Mouse (Mus musculus) bone marrow, adult 2 months (tissue): ENCODE results near the gene Gm15737. TPM values are rescaled to one million over a fixed set of nuclear protein-coding genes. Genes with fewer than 3 reads are reported as not detected.

Experiments
- H3K27ac ChIP-seq: fragments of 200-500 bp; 2 replicates; pipeline ENCODE4 v1.5.1; 2012; ENCODE audit warnings: low read depth, mild to moderate bottlenecking, control low read depth, inconsistent platforms, low read length; ENCODE audit not compliant: control insufficient read depth, poor library complexity, insufficient read depth
- H3K4me1 ChIP-seq: fragments of 200-500 bp; 2 replicates; pipeline ENCODE4 v1.6.1; 2011; ENCODE audit warnings: low read length; ENCODE audit not compliant: control insufficient read depth, insufficient read depth
- H3K4me3 ChIP-seq: fragments of 200-500 bp; replicated peaks from 2 replicates; pipeline ENCODE3; 2011; ENCODE audit warnings: mild to moderate bottlenecking, low read depth, low read length, control low read depth; ENCODE audit not compliant: control insufficient read depth
- CTCF ChIP-seq: fragments of 200-500 bp; IDR thresholded peaks from 2 replicates; pipeline ENCODE4 v1.5.1; 2011; ENCODE audit warnings: low read length, control low read depth; ENCODE audit not compliant: control insufficient read depth, insufficient read depth
- POLR2A ChIP-seq: fragments of 200-500 bp; IDR thresholded peaks from 2 replicates; pipeline ENCODE4 v1.6.1; 2011; ENCODE audit warnings: low read depth, mild to moderate bottlenecking, control low read depth, low read length, borderline replicate concordance; ENCODE audit not compliant: control insufficient read depth
- WGBS: fragments of 180-500 bp; shearing (Covaris S2); methylation state at CpG from one replicate; pipeline ENCODE4 v1.1.7; 2018; 5-methylcytosine and 5-hydroxymethylcytosine counted together
- polyA plus RNA-seq: library from polyadenylated mRNA; stranded (reverse); fragments of >200 nt; gene quantifications from 2 replicates; pipeline ENCODE4 v1.2.4, GENCODE M21; 2011; ENCODE audit warnings: low replicate concordance; ENCODE audit not compliant: missing spikeins, insufficient read depth, insufficient read length

The Gm15737 gene
- polyA plus RNA-seq, 1 experiment: not detected

GRCm38 (mm10) chr6:92879700-92880265 is 10.6 kb downstream of the Gm15737 start:
- TF ChIP-seq POLR2A: no peak
- no peak overlapping the region for H3K27ac ChIP-seq
- H3K4me3 ChIP-seq: no peak overlapping the region
- WGBS: 87% methylated on average over 14 of the region's 14 CpGs
- H3K4me1 ChIP-seq: no peaks in the 10 kb centered on the region

DNA sequence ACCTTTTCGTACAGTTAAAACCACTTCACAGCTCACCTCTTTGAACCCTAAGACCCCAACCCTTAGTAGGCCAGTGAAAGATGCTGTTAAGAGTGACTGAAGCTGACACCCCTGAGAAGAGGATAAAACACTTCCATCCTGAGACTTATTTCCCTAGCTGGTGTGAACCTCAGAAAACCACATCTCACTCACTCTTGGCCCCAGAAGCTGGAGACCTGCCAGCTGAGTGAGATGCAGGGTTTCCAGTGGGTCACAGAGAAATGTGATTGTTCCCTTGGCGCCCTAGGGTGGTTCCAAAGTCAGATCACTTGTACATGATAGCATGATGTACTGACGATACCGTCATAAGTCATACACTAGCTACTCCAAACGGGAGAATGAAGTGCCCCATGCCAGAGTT is 13.3 kb downstream of the Gm15737 start:
- Histone ChIP-seq H3K4me1 (no peaks in the 10 kb centered on the region), H3K4me3 (no peak overlapping the region), H3K27ac (no peak overlapping the region)
- 56% methylated on average over 5 of the region's 5 CpGs for WGBS
- TF ChIP-seq POLR2A (no peak), CTCF (no peak)

- Histone ChIP-seq H3K4me1 (no peaks in the 10 kb centered on the region), H3K27ac (no peak overlapping the region), H3K4me3 (no peak overlapping the region)
- no peak for TF ChIP-seq POLR2A
- no peak for TF ChIP-seq CTCF
- WGBS: 76% methylated on average over 9 of the region's 9 CpGs
Observed at GRCm38 (mm10) chr6:92883131-92883900, 14.2 kb downstream of the Gm15737 start.

- TF ChIP-seq POLR2A (no peak), CTCF (no peak)
- no peak overlapping the region for H3K27ac ChIP-seq
- H3K4me3 ChIP-seq: no peak overlapping the region
- no peaks in the 10 kb centered on the region for H3K4me1 ChIP-seq
- 82% methylated on average over 1 of the region's 1 CpGs for WGBS
Observed at GRCm38 (mm10) chr6:92891535-92891934, 22.4 kb downstream of the Gm15737 start.

DNA sequence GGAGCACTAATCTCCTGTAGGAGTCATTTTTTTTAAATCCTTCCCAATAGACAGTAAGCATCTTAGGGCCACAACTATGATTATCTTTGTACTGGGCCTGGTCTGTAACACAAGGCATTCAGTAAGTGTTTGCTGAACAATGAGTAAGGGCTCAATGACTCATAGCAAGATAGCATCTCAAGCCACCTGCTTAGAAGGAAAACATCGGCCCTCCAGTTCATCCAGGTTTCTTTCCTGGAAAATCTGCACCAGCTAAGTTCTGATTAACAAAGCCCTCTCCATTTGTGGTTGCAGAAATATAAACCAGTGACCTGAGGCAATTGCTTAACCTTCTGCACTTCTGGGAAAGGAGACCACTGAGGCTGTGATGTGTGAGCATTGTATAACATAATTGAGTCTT is 34.9 kb downstream of the Gm15737 start:
- no peak for TF ChIP-seq CTCF
- TF ChIP-seq POLR2A: no peak
- no peaks in the 10 kb centered on the region for H3K4me1 ChIP-seq
- WGBS: 59% methylated on average over 1 of the region's 1 CpGs
- no peak overlapping the region for H3K27ac ChIP-seq
- no peak overlapping the region for H3K4me3 ChIP-seq

- 59% methylated on average over 2 of the region's 2 CpGs for WGBS
- TF ChIP-seq CTCF (no peak), POLR2A (no peak)
- Histone ChIP-seq H3K4me3 (no peak overlapping the region), H3K27ac (no peak overlapping the region), H3K4me1 (no peaks in the 10 kb centered on the region)
Observed at GRCm38 (mm10) chr6:92904491-92904890, 35.3 kb downstream of the Gm15737 start.

GRCm38 (mm10) chr6:92905922-92906321 is 36.8 kb downstream of the Gm15737 start:
- H3K27ac ChIP-seq: no peak overlapping the region
- TF ChIP-seq POLR2A: no peak
- TF ChIP-seq CTCF: no peak
- no peaks in the 10 kb centered on the region for H3K4me1 ChIP-seq
- 13% methylated on average over 5 of the region's 5 CpGs for WGBS
- H3K4me3 ChIP-seq: no peak overlapping the region

- no peak overlapping the region for H3K27ac ChIP-seq
- 89% methylated on average over 8 of the region's 8 CpGs for WGBS
- TF ChIP-seq POLR2A (no peak), CTCF (no peak)
Observed at GRCm38 (mm10) chr6:92909361-92909760, 40.2 kb downstream of the Gm15737 start.

More at GRCm38 (mm10) chr6:92909361-92909760, 40.2 kb downstream of the Gm15737 start:
- H3K4me1 ChIP-seq: no peaks in the 10 kb centered on the region
- H3K4me3 ChIP-seq: no peak overlapping the region
